22 mouse cellular contexts compared by ENCODE assay signal in genomic region chr16:44102925-44103324, GRCm38 (mm10). TPM values are rescaled to one million over a fixed set of nuclear protein-coding genes. Genes with fewer than 3 reads are reported as not detected.
DNase-seq lines count a peak whose midpoint lies in the region; ATAC-seq and TF ChIP-seq lines count a peak whose summit lies in the region.
"Had no signal": no experiment of that assay in that cellular context is flagged by ENCODE, and none has a peak within 500 bp of the region (broad histone marks: within the 10 kb centered on the region; RNA-seq: fewer than 3 reads in every experiment).

No protein-coding gene starts in this region.

- 92% methylated on average over 2 of the region's 2 CpGs for WGBS in kidney, postnatal 0 days

- H3K9me3 ChIP-seq in kidney, postnatal 0 days (replicated peaks; ENCODE audit: low read length) = no peaks in the 10 kb centered on the region
- H3K9me3 ChIP-seq: embryonic facial prominence, embryonic 12.5 days; forebrain, embryonic 13.5 days; heart, embryonic 12.5 days; liver, embryonic 12.5 days; lung, embryonic 15.5 days; midbrain, embryonic 12.5 days; neural tube, embryonic 15.5 days had no signal

- H3K4me3 ChIP-seq in kidney, postnatal 0 days (replicated peaks; ENCODE audit: low read depth, low read length) = no peak overlapping the region
- H3K4me3 ChIP-seq: embryonic facial prominence, embryonic 12.5 days; erythroblast, embryonic 14.5 days; forebrain, embryonic 13.5 days; heart, embryonic 12.5 days; liver, embryonic 12.5 days; lung, embryonic 15.5 days; midbrain, embryonic 12.5 days; neural tube, embryonic 15.5 days had no signal

- DNase-seq in CD4-positive, CD25-positive, alpha-beta regulatory T cell, adult 2 months (ENCODE audit: low read depth, low spot score) = peak; percentile 22
- no peak for DNase-seq in kidney, postnatal 0 days (ENCODE audit: low spot score)
- no peak for DNase-seq in kidney, adult 11 months
- DNase-seq in A20 (ENCODE audit: low read depth, low spot score) (peak; percentile 23), R1 (ENCODE audit: low read depth, low spot score) (peak; percentile 57)
- no peak for DNase-seq in cerebellum, adult 18-20 months
- no peak for DNase-seq in frontal cortex, postnatal 14 days (ENCODE audit: low spot score in 2 of 2)
- DNase-seq: cerebellum, adult 9-11 months; heart, postnatal 14 days; kidney, adult 18-20 months; kidney, postnatal 25 days; thymus, postnatal 4 days had no signal

- no peaks in the 10 kb centered on the region for H3K27me3 ChIP-seq in kidney, postnatal 0 days (ENCODE audit: insufficient read depth, low read length)
- H3K27me3 ChIP-seq: embryonic facial prominence, embryonic 12.5 days; forebrain, embryonic 13.5 days; heart, embryonic 12.5 days; liver, embryonic 12.5 days; lung, embryonic 15.5 days; midbrain, embryonic 12.5 days; neural tube, embryonic 15.5 days had no signal

- H3K9ac ChIP-seq in kidney, postnatal 0 days (ENCODE audit: low read depth, low read length) = no peak overlapping the region
- H3K9ac ChIP-seq: embryonic facial prominence, embryonic 12.5 days; forebrain, embryonic 13.5 days; heart, embryonic 12.5 days; hindbrain, embryonic 14.5 days; liver, embryonic 12.5 days; lung, embryonic 15.5 days; midbrain, embryonic 12.5 days; neural tube, embryonic 15.5 days had no signal

- peaks cover 55% of the 10 kb centered on the region for H3K36me3 ChIP-seq in kidney, postnatal 0 days (ENCODE audit: insufficient read depth, low read length)

- H3K27ac ChIP-seq in kidney, postnatal 0 days = no peak overlapping the region
- H3K27ac ChIP-seq: embryonic facial prominence, embryonic 12.5 days; forebrain, embryonic 13.5 days; hindbrain, embryonic 14.5 days; liver, embryonic 12.5 days; lung, embryonic 15.5 days; midbrain, embryonic 12.5 days; neural tube, embryonic 15.5 days had no signal

- ATAC-seq in CD4-positive, CD25-positive, alpha-beta regulatory T cell, adult 4 months = no peak
- no peak for ATAC-seq in kidney, postnatal 0 days (replicated peaks; ENCODE audit: low FRiP score, low read depth)
- ATAC-seq: forebrain, embryonic 13.5 days; liver, embryonic 12.5 days had no signal

- H3K4me2 ChIP-seq in kidney, postnatal 0 days (ENCODE audit: low read length) = no peak overlapping the region
- H3K4me2 ChIP-seq: embryonic facial prominence, embryonic 12.5 days; forebrain, embryonic 13.5 days; heart, embryonic 12.5 days; hindbrain, embryonic 14.5 days; liver, embryonic 12.5 days; lung, embryonic 15.5 days; midbrain, embryonic 12.5 days; neural tube, embryonic 15.5 days had no signal

- peak; percentile 46 for TF ChIP-seq CTCF in kidney, postnatal 0 days (IDR thresholded peaks at IDR 0.05; ENCODE audit: low read depth)

- no peaks in the 10 kb centered on the region for H3K4me1 ChIP-seq in kidney, postnatal 0 days (replicated peaks; ENCODE audit: insufficient read depth, low read length)
- H3K4me1 ChIP-seq: embryonic facial prominence, embryonic 12.5 days; forebrain, embryonic 13.5 days; heart, embryonic 12.5 days; liver, embryonic 12.5 days; lung, embryonic 15.5 days; midbrain, embryonic 12.5 days; neural tube, embryonic 15.5 days had no signal

RNA-seq across cellular contexts. Expression of gene Atp6v1a, which starts 36.6 kb away (rescaled TPM):
- 10 to 100 TPM; 33.4 to 41.1 TPM for polyA plus RNA-seq in CD4-positive, CD25-positive, alpha-beta regulatory T cell, adult 4 months (2017; shearing (Covaris generic))
- 131 and 136 TPM in 2 replicates for polyA plus RNA-seq in kidney, postnatal 0 days (2015; fragmentation: Nextera tagmentation; extraction: Ambion mirVana)

RNA-seq across cellular contexts. Expression of gene Naa50, which starts 36.7 kb away (rescaled TPM):
- 10 to 100 TPM; 22.0 to 22.1 TPM for polyA plus RNA-seq in CD4-positive, CD25-positive, alpha-beta regulatory T cell, adult 4 months (2017; shearing (Covaris generic))
- polyA plus RNA-seq in kidney, postnatal 0 days (2015; fragmentation: Nextera tagmentation; extraction: Ambion mirVana) = 72.8 and 80.3 TPM in 2 replicates

RNA-seq across cellular contexts. Expression of gene Gramd1c, which starts 39.8 kb away (rescaled TPM):
- 1 to 10 TPM; 4.7 to 6.0 TPM for polyA plus RNA-seq in CD4-positive, CD25-positive, alpha-beta regulatory T cell, adult 4 months (2017; shearing (Covaris generic))
- polyA plus RNA-seq in kidney, postnatal 0 days (2015; fragmentation: Nextera tagmentation; extraction: Ambion mirVana) = 5.7 and 6.1 TPM in 2 replicates
- polyA plus RNA-seq: erythroblast, embryonic 14.5 days had no signal

Comparison
In these comparisons a context has a peak if more than half of its experiments do, and no peak if none do; other contexts are left out.
1. DNase-seq: peak in CD4-positive, CD25-positive, alpha-beta regulatory T cell, adult 2 months (single experiment), A20 (single experiment) and R1 (single experiment); none in kidney, postnatal 0 days (single experiment), kidney, adult 11 months (single experiment), cerebellum, adult 18-20 months (0 of 2) and frontal cortex, postnatal 14 days (0 of 2).